Mouse (Mus musculus) lung, adult 2 months (tissue): Measurements from ENCODE around the gene Aqr.

Source experiments
- CTCF ChIP-seq: fragments of 200-500 bp; IDR thresholded peaks from 2 replicates; pipeline ENCODE4 v1.5.1; 2011; ENCODE audit warnings: mild to moderate bottlenecking, low read length, control low read depth; ENCODE audit not compliant: insufficient read depth
- POLR2A ChIP-seq: fragments of 200-500 bp; IDR thresholded peaks from 2 replicates; pipeline ENCODE4 v1.6.1; 2011; ENCODE audit warnings: low read depth, mild to moderate bottlenecking, control low read depth, low read length, borderline replicate concordance; ENCODE audit errors: extremely low read depth

DNA sequence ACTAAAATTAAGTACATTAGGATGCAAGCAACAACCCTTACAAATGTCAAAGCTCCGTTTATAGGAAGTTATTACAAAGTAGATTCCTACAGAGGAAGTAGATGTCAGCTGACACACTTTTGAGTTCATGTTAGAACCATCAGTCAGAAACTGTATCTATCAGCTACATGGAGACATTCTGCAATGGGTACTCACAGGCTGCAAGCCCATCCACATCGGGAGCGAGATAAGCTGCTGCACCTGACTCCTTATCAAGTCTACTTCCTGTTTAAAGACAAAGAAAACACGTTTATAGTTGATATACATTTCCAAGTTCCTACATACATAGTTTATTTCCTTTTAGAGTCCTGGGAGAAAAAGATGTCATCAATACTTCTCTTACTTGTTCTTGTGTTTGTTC, 29.5 kb downstream of the Aqr start:
- TF ChIP-seq CTCF (no peak), POLR2A (no peak)
